Mouse (Mus musculus): ENCODE data around the gene Bend3. TPM values are rescaled to one million over a fixed set of nuclear protein-coding genes. Genes with fewer than 3 reads are reported as not detected.
A peak's percentile ranks its signal among the peaks of the same experiment; 100 is the strongest.

Gene Bend3
- 1 to 10 TPM; 7.8 to 10.0 TPM for total RNA-seq (2021)
- long read RNA-seq, experiment 1, partial matches to known transcripts: 0 of 1 reads
- long read RNA-seq, experiment 1, other reads (novel, unspliced or antisense): 1 of 1 reads
- long read RNA-seq, experiment 2: 0 reads

DNA sequence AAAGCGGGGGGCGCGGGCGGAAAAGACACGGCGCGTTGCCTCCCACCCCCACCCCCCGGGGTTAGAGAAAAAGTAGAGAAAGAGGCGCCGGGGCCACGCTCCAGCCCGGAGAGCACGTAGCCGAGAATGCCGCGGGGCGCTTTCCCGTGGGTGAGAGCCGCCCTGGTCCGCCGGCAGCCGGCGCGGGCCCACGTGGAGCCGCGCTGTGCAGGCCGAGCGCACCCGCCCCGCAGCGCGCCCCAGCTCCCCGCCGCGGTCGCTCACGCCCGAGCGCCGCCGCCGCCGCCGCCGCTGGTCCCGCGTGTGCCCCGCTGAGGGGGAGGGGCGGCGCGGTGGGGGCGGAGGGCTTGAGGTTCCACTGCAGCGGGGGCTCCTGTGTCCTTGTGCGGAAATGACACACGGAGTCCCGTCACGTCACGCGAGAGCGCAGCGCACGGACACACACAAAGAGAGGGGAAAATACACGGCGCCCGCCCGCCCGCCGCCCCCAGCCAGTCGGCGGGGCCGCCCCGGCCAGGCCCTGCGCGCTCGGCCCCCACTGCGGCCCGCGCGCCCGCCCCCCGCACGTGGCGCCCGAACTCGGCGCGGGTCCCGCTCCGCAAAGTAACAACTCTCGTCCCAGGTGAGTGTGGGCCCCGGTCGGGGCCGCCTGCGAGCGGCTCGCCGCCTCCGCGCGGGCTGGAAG lies at the start of gene Bend3:
Bend3 (plus strand) TSS at position 81 of the 685 bp plus-strand sequence.
- DNase-seq: peak; percentile 72

DNA sequence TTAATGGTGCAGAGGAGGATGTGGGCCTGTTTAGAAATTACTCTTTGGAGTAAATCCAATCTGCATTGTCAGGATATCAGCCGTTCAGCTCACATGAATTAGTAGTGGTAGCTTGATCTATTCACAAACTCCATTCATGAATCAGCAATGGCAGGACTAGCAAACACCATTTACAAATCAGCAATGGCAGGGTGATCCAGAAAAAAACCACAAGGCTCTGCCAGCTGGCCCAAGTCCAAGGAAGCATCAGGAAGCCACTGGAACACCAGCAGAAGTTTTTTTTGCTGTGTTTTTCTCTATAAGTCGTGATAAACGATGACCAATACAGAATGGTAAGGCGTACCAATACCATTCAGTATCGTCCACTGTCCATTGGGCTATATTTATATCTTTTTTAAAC lies 48.0 kb upstream of the Bend3 start:
- DNase-seq: peak; percentile 12

DNA sequence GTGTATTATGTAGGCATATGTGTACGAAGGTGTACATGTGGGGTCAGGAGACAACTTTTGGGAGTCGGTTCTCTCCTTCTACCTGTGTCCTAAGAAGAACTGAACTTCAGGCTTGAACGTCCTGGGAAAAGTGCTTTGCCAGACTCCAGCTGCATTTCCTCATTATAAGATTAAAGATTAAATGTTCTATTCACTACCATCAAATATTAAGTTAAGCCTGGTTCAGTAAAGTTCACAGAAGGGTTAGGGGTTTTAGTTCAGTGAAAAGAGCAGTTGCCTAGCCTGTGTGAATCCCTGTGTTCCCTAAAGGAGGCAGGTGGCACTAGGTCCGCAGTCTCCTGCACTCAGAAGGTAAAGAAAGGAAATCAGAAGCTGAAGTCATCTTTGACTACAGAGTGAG lies 44.3 kb upstream of the Bend3 start:
- DNase-seq: no peak

GRCm38 (mm10) chr10:43435757-43436156 lies 42.9 kb upstream of the Bend3 start:
- DNase-seq: no peak

GRCm38 (mm10) chr10:43439492-43439941 lies 39.1 kb upstream of the Bend3 start:
- no peak for DNase-seq

DNA sequence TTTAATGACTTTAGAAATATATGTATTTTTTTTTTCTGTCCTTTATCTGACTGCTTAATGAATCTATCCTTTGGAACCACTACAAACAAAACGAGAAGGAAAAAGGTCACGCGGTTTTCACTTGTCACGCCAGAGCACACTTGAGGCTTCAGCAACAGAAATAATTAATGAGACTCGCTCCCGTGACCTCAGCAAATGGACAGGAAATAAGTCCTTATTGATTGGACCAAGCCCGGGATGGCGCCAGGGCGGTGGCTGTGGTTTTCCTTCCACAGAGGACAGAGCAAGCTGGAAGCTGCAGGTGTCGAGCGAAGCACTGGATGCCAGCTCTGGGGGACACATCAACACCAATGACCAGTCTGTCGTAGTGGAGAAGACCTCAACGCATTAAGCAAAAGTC lies 38.6 kb upstream of the Bend3 start:
- DNase-seq: peak; percentile 10

DNA sequence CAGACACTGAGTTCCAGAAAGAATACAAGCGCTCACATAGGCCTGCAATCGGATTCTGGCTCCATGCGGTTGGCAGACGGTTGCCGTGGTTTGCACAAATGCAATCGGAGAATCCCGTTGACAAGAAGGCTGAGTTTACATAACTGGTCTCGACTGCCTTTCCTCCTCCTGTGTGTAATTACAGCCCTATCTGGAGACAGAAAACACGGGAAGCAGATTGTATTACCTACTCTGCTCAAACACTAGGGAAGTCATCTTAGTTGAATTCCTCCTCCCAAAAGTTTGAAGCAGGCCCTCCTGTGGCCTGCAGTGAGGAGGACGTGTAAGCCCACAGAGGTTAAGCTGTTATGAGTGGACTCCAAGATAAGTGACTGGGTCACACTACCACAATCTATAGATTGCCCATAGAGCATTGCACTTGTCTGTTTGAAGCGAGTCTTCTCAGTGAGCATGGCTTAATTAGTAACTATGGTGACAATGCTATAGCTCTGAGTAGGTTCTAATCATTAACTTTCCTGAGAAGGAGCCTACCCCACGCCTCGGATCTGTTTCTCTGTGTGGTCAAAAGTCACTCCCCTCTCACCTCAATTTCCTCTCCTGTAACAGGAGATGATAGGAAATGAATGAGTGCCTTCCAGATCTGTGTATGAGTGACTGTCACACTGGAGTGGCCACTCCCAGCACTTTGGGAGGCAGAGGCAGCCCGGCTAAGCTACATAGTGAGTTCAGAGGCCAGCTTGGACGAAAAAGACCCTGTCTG lies 37.5 kb upstream of the Bend3 start:
- DNase-seq: no peak

DNA sequence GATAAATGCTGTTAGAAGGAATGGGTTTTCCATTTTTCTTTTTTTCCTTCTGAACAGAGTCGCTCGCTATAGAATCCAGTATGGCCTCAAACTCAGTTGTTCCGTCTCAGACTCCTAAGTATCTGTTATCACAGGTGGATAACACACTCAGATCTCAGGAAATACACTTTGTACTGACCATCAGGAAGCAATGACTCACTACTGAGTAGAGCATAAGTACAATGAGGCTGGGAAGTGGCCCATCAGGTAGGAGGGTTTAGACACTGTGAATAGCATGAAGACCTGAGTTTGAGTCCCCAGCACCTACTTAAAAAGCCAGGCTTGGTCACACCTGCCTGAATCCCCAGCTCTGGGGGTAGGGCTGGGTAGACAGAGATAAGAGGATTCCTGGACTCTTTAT lies 30.0 kb upstream of the Bend3 start:
- no peak for DNase-seq

DNA sequence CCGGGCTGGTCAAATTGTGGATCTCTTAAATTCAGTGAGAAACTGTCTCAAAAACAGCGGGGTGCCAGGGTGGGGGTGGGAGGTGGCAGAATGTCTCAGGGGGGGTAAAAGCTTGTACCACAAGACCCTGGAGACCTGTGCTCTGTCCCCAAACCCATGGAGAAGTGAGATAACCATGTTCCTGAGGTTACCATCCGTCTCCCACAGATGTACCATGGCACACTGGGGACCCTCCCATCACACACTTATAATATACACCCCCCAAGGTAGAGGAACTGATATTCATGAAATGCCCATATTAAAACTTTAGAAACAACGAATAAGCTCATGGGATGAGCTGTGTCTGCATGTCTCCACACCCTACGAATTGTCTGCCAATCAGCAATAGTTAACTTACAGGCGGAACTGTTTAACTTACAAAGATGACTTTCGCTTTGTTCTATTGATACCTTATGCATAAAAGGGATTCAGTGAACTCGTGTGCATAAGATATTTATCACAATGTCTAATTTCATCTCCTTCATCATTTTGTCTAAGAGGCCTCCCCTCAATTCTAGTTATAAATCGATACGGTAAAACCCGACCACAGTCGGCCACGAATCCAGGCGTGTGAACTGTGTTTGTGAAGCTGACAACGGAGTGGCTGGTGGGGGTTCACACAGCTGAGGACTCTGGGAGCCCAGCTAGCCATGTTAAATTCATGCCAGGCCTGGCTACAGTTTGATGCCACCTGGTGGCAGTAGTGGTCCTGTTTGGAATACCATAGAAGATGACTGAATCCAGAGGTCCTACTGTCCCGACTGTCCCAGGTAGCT lies 26.6 kb upstream of the Bend3 start:
- DNase-seq: peak; percentile 84

DNA sequence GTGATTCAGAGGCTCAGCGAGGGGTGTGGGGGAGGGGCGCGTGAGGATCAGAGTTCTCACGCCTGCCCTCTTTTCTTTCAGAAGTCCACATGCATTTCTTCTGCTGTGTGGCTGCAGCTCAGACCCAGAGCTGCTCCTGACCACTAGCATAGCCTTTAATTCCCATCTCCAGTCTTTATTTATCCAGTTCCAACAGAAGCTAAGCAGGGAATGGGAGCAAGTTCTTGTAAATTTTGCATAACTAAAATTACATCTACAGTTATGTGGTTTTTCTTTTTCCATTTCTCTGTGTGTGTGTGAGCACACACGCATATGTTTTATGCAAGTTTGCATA lies 26.0 kb upstream of the Bend3 start:
- no peak for DNase-seq

DNA sequence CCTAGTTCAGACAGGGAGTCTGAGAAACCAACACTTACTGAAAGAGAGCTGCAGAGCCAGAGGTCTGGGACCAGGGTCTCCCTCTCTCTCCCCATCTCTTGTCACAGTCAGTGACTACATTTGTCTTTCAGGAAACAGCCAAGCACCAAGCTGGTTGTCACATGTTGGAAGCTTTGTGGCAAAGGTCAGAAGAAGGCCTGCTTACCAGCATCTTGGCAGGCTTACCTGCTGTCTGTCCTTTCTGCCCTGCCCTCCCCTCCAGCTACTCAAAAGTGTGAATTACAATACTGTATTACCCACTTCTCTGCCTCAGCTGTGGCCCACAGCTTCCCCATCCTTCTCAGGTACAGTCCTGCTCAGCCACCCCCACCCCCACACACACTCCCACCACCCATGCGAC lies 24.4 kb upstream of the Bend3 start:
- peak; percentile 10 for DNase-seq

DNA sequence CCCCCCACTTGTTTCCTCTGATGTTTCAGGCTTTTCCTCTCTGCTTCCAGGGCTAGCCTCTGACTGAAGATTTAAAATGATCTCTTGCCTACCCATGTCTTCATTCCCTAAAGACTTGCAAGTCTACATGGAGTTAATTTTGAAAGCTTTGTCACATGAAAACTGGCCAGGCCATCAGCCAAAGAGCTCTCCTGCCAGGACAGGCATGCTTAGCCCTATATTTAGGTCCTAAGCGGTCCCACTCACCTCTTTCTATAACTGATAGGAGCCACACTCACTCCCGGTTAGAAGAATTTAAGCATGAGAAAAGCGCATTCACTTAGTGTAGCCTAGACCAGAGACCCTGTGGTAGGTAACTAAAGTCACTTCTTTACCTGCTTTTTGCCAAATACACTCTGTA lies 24.0 kb upstream of the Bend3 start:
- peak; percentile 20 for DNase-seq

GRCm38 (mm10) chr10:43462821-43463220 lies 15.8 kb upstream of the Bend3 start:
- no peak for DNase-seq

GRCm38 (mm10) chr10:43463227-43463626 lies 15.4 kb upstream of the Bend3 start:
- no peak for DNase-seq

GRCm38 (mm10) chr10:43466223-43466622 lies 12.4 kb upstream of the Bend3 start:
- no peak for DNase-seq

DNA sequence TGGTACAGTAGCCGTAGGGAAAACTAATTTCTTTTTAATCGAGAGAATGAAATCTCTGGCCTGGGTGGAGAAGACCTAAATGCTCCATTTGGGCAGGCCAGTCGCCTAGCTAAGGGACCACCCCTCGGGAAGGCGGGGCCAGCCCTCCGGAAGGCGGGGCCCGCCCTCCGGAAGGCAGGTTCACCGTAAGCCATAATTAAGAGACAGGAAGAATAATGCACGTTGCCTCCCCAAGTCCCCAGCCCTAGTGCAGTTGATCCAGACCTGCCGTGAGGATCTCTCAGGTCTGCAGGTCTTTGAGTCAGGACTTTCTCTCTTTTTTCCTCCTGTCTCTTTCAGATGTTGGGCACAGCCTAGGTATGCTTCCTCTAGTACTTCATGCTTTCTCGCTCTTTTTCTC lies 11.0 kb upstream of the Bend3 start:
- no peak for DNase-seq

- DNase-seq: no peak
Measured at GRCm38 (mm10) chr10:43468293-43468692, 10.3 kb upstream of the Bend3 start.

GRCm38 (mm10) chr10:43475376-43475775 lies 3.3 kb upstream of the Bend3 start:
- no peak for DNase-seq

DNA sequence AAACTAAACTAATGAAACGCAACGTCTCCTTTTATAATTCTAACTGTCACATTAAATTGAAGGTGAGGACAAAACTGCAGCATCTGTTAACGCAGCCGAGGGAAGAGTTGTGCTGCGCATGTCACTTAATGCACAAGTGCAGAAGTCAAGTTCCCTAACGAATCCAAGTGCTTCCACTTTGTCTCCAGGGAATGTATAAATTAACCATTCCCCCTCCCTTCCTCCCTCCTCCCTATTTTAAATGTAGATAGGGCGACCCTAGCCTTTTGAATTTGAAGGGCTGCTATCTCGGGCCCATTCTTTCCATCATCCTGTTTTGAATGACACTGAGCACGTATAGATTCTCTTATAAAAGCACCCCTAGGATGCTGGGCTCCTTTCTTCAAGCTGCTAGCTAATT lies 1.2 kb upstream of the Bend3 start:
- no peak for DNase-seq

- DNase-seq: peak; percentile 75
Measured at GRCm38 (mm10) chr10:43477865-43478681, 558 bp upstream of the Bend3 start.

DNA sequence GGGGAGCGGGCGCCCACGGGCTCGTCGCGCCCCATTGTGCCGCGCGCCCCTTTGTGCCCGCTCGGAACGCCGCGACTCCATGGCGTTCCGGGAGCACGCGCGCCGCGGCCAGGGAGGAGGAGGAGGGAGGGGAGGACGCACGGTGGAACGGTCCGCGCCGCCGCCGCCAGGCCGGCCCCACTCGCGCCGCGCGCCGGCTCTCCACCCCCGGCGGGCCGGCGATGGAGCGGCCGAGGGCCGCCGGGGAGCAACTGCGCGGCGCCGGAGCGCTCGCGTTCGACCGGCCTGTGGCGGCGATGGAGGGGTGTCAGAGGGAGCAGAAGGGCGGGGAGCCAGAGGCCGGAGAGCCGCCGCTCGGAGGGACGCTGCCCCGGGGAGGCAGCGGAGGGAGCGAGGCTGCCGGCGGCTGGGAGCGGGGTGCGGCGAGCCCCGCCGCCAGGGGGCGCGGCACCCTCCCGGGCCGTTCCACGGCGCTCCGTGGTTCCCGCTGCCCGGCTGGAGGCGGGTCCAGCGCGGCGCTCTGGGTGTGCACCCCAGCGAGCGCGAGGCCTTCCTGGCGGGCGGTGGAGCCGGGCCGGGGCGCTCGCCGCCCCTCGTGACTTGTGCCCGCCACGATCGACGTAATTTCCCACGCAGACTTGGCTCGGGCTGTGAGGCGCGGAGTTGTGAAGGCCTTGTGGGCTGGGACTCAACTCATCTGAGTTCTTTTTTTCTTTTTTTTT lies 966 bp downstream of the Bend3 start:
- DNase-seq: peak; percentile 94

Measured in adrenal gland, postnatal 10 days (tissue).